Mouse (Mus musculus) midbrain, embryonic 16.5 days (tissue): ENCODE data around the gene Agpat1. TPM values are rescaled to one million over a fixed set of nuclear protein-coding genes. Genes with fewer than 3 reads are reported as not detected.

Experiments used
- ATAC-seq: fragments of 200-750 bp; cut with Nextera tagmentation; 2 replicates; pipeline ENCODE4 v1.8.0; 2017; ENCODE audit warnings: moderate TSS enrichment
- H3K27ac ChIP-seq: fragments of 300-500 bp; sonication (generic); 2 replicates; pipeline ENCODE4 v1.5.1; 2014; ENCODE audit warnings: mild to moderate bottlenecking, low read length, mixed read lengths
- H3K27me3 ChIP-seq: fragments of 300-500 bp; sonication (generic); 2 replicates; pipeline ENCODE4 v1.6.1; 2014; ENCODE audit warnings: low read depth, low read length, mixed read lengths; ENCODE audit not compliant: control insufficient read depth, insufficient read depth
- H3K36me3 ChIP-seq: fragments of 300-500 bp; sonication (generic); 2 replicates; pipeline ENCODE4 v1.6.1; 2014; ENCODE audit warnings: mild to moderate bottlenecking, low read length, moderate library complexity, mixed read lengths; ENCODE audit not compliant: control insufficient read depth, insufficient read depth
- H3K4me1 ChIP-seq: fragments of 300-500 bp; sonication (generic); 2 replicates; pipeline ENCODE4 v1.6.1; 2014; ENCODE audit warnings: mild to moderate bottlenecking, low read length, mixed read lengths; ENCODE audit not compliant: control insufficient read depth, insufficient read depth
- H3K4me2 ChIP-seq: fragments of 300-500 bp; sonication (generic); 2 replicates; pipeline ENCODE4 v1.6.1; 2014; ENCODE audit warnings: mild to moderate bottlenecking, low read length, mixed read lengths
- H3K4me3 ChIP-seq: fragments of 300-500 bp; sonication (generic); 2 replicates; pipeline ENCODE4 v1.5.1; 2014; ENCODE audit warnings: low read depth, mild to moderate bottlenecking, low read length, moderate library complexity, mixed read lengths
- H3K9ac ChIP-seq: fragments of 300-500 bp; sonication (generic); 2 replicates; pipeline ENCODE4 v1.6.1; 2014; ENCODE audit warnings: low read depth, low read length, mixed read lengths
- H3K9me3 ChIP-seq: fragments of 300-500 bp; sonication (generic); replicated peaks from 2 replicates; pipeline ENCODE4 v1.6.1; 2014; ENCODE audit warnings: mild to moderate bottlenecking, low read length, mixed read lengths; ENCODE audit not compliant: control insufficient read depth, poor library complexity, severe bottlenecking
- WGBS: fragments of 180-500 bp; shearing (Covaris S2); extraction: QIAGEN DNeasy Blood & Tissue Kit; methylation state at CpG from one replicate; pipeline ENCODE4 v1.1.7; 2014; 5-methylcytosine and 5-hydroxymethylcytosine counted together
- polyA plus RNA-seq: library from polyadenylated mRNA; unstranded; fragments of >200 nt; fragmentation: Nextera tagmentation; extraction: Ambion mirVana; gene quantifications from 2 replicates; pipeline ENCODE4 v1.2.1, GENCODE M21; 2015

Gene Agpat1
- polyA plus RNA-seq, 1 experiment from 2014 or later, result 118 TPM

GRCm38 (mm10) chr17:34563354-34563753 lies 40.7 kb upstream of the Agpat1 start:
- Histone ChIP-seq H3K27ac (no peak overlapping the region), H3K9ac (no peak overlapping the region), H3K36me3 (no peaks in the 10 kb centered on the region), H3K9me3 (no peaks in the 10 kb centered on the region), H3K4me1 (no peaks in the 10 kb centered on the region), H3K27me3 (no peaks in the 10 kb centered on the region), H3K4me2 (no peak overlapping the region), H3K4me3 (no peak overlapping the region)
- no peak for ATAC-seq
- whole genome bisulfite sequencing, result 82% methylated on average over 11 of the region's 11 CpGs

- ATAC-seq, result no peak; the same call in 1 of the 2 replicates
These were observed 40.0 kb upstream of the Agpat1 start, which contains the start of gene Notch4 for GRCm38 (mm10) chr17:34564003-34564421. Notch4 (plus strand) TSS chr17:34564268.

DNA sequence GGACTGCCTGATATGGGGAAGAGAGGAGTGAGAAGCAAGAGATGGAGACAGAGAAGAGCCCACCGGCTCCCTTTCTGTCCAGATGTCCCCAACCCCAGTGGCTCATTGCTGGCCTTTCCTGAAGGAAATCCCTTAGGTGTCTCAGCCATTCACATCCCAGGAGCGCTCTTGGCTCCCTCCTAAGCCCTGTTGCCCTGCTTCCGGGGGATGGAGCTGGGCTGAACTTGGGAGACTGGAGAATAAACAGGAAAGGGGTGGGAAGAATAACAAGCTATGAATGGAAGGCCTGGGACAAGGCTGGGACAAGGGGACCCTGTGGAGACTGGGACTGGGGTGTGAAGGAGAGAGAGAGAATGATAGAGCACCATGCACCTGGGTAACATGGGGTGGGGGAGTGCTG lies 39.3 kb upstream of the Agpat1 start:
- no peak for ATAC-seq
- Histone ChIP-seq H3K9me3 (no peaks in the 10 kb centered on the region), H3K36me3 (no peaks in the 10 kb centered on the region), H3K27ac (peak overlapping the region; percentile 29; the same call in 1 of the 2 replicates), H3K4me3 (no peak overlapping the region), H3K9ac (no peak overlapping the region), H3K4me2 (no peak overlapping the region), H3K27me3 (no peaks in the 10 kb centered on the region), H3K4me1 (no peaks in the 10 kb centered on the region)
- 57% methylated on average over 3 of the region's 3 CpGs for WGBS

More at GRCm38 (mm10) chr17:34564003-34564421, 40.0 kb upstream of the Agpat1 start, which contains the start of gene Notch4:
- Histone ChIP-seq H3K36me3 (no peaks in the 10 kb centered on the region), H3K4me1 (no peaks in the 10 kb centered on the region), H3K4me3 (no peak within 1 kb of the TSS), H3K4me2 (0 out of 2 replicates have a peak within 1 kb of the TSS, but pooled peaks have one; percentile 3), H3K9me3 (no peaks in the 10 kb centered on the region), H3K27ac (peak within 1 kb of the TSS; percentile 29; the same call in 1 of the 2 replicates), H3K9ac (no peak within 1 kb of the TSS; the same call in 1 of the 2 replicates), H3K27me3 (no peaks in the 10 kb centered on the region)
- WGBS, result 19% methylated on average over 6 of the region's 6 CpGs

DNA sequence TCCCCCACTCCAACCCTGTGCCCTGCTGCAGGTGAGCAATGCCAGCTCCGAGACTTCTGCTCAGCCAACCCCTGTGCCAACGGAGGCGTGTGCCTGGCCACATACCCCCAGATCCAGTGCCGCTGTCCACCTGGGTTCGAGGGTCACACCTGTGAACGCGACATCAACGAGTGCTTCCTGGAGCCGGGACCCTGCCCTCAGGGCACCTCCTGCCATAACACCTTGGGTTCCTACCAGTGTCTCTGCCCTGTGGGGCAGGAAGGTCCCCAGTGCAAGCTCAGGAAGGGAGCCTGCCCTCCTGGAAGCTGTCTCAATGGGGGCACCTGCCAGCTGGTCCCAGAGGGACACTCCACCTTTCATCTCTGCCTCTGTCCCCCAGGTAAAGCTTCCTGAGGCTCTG lies 36.8 kb upstream of the Agpat1 start:
- no peak for ATAC-seq
- Histone ChIP-seq H3K4me3 (no peak overlapping the region), H3K9me3 (no peaks in the 10 kb centered on the region), H3K27ac (no peak overlapping the region), H3K4me2 (no peak overlapping the region), H3K27me3 (no peaks in the 10 kb centered on the region), H3K4me1 (0 out of 2 replicates have a peak, but pooled peaks cover 1% of the 10 kb centered on the region), H3K9ac (no peak overlapping the region), H3K36me3 (no peaks in the 10 kb centered on the region)
- WGBS, result 66% methylated on average over 9 of the region's 9 CpGs

DNA sequence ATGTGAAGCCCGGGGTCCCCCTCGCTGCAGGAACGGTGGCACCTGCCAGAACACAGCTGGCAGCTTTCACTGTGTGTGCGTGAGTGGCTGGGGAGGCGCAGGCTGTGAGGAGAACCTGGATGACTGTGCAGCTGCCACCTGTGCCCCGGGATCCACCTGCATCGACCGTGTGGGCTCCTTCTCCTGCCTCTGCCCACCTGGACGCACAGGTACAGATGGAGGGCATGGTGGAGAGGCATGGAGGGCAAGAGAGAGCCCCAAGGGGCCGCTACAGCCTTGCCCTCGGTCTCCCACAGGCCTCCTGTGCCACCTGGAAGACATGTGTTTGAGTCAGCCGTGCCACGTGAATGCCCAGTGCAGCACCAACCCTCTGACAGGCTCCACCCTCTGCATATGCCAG lies 35.6 kb upstream of the Agpat1 start:
- H3K36me3 ChIP-seq, result no peaks in the 10 kb centered on the region
- no peak overlapping the region for H3K27ac ChIP-seq
- 0 out of 2 replicates have a peak, but pooled peaks cover 2% of the 10 kb centered on the region for H3K4me1 ChIP-seq
- H3K4me3 ChIP-seq, result no peak overlapping the region
- H3K9me3 ChIP-seq, result no peaks in the 10 kb centered on the region
- ATAC-seq, result no peak
- H3K9ac ChIP-seq, result no peak overlapping the region
- WGBS, result 79% methylated on average over 13 of the region's 13 CpGs
- no peak overlapping the region for H3K4me2 ChIP-seq
- H3K27me3 ChIP-seq, result no peaks in the 10 kb centered on the region

DNA sequence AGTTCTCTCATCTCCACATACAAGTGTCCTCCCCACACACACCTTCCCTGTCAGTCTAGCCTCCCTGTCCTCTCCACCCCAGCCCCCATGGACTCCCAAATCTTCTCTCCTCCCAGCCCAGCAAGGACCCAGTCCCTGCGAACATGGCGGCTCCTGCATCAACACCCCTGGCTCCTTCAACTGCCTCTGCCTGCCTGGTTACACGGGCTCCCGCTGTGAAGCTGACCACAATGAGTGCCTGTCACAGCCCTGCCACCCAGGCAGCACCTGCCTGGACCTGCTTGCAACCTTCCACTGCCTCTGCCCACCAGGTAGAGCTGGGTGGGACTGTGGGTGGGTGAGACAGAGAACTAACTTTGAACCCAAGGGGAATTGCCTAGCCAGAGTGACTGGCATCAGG lies 34.1 kb upstream of the Agpat1 start:
- no peaks in the 10 kb centered on the region for H3K27me3 ChIP-seq
- 72% methylated on average over 4 of the region's 4 CpGs for WGBS

GRCm38 (mm10) chr17:34571875-34572274 lies 32.2 kb upstream of the Agpat1 start:
- 13% methylated on average over 5 of the region's 5 CpGs for WGBS
- H3K4me3 ChIP-seq, result no peak overlapping the region
- H3K27ac ChIP-seq, result no peak overlapping the region
- H3K27me3 ChIP-seq, result no peaks in the 10 kb centered on the region
- no peak for ATAC-seq
- 0 out of 2 replicates have a peak, but pooled peaks cover 2% of the 10 kb centered on the region for H3K4me1 ChIP-seq
- no peak overlapping the region for H3K4me2 ChIP-seq
- no peaks in the 10 kb centered on the region for H3K36me3 ChIP-seq
- H3K9ac ChIP-seq, result no peak overlapping the region
- no peaks in the 10 kb centered on the region for H3K9me3 ChIP-seq

More for the DNA sequence above, 34.1 kb upstream of the Agpat1 start:
- no peak overlapping the region for H3K4me2 ChIP-seq
- ATAC-seq, result no peak
- no peaks in the 10 kb centered on the region for H3K36me3 ChIP-seq
- H3K9me3 ChIP-seq, result no peaks in the 10 kb centered on the region
- no peak overlapping the region for H3K27ac ChIP-seq
- no peak overlapping the region for H3K4me3 ChIP-seq
- H3K4me1 ChIP-seq, result 0 out of 2 replicates have a peak, but pooled peaks cover 2% of the 10 kb centered on the region
- no peak overlapping the region for H3K9ac ChIP-seq

GRCm38 (mm10) chr17:34572361-34572760 lies 31.7 kb upstream of the Agpat1 start:
- Histone ChIP-seq H3K4me1 (0 out of 2 replicates have a peak, but pooled peaks cover 2% of the 10 kb centered on the region), H3K9me3 (no peaks in the 10 kb centered on the region), H3K9ac (no peak overlapping the region), H3K4me3 (no peak overlapping the region), H3K4me2 (no peak overlapping the region), H3K27me3 (no peaks in the 10 kb centered on the region), H3K27ac (no peak overlapping the region), H3K36me3 (no peaks in the 10 kb centered on the region)
- 19% methylated on average over 15 of the region's 15 CpGs for WGBS
- ATAC-seq, result no peak

GRCm38 (mm10) chr17:34576577-34576976 lies 27.5 kb upstream of the Agpat1 start:
- H3K27ac ChIP-seq, result no peak overlapping the region
- WGBS, result 63% methylated on average over 5 of the region's 5 CpGs
- no peak for ATAC-seq
- H3K36me3 ChIP-seq, result no peaks in the 10 kb centered on the region
- no peaks in the 10 kb centered on the region for H3K27me3 ChIP-seq
- H3K9ac ChIP-seq, result no peak overlapping the region
- H3K9me3 ChIP-seq, result no peaks in the 10 kb centered on the region
- H3K4me3 ChIP-seq, result no peak overlapping the region
- 0 out of 2 replicates have a peak, but pooled peaks cover 2% of the 10 kb centered on the region for H3K4me1 ChIP-seq
- H3K4me2 ChIP-seq, result no peak overlapping the region
